Mouse (Mus musculus): ENCODE data around the gene Aqp6. TPM values are rescaled to one million over a fixed set of nuclear protein-coding genes. Genes with fewer than 3 reads are reported as not detected.

The Aqp6 gene
- total RNA-seq (2021) = not detected
- long read RNA-seq, experiment 1 = 0 reads
- long read RNA-seq, experiment 2 = 0 reads

DNA sequence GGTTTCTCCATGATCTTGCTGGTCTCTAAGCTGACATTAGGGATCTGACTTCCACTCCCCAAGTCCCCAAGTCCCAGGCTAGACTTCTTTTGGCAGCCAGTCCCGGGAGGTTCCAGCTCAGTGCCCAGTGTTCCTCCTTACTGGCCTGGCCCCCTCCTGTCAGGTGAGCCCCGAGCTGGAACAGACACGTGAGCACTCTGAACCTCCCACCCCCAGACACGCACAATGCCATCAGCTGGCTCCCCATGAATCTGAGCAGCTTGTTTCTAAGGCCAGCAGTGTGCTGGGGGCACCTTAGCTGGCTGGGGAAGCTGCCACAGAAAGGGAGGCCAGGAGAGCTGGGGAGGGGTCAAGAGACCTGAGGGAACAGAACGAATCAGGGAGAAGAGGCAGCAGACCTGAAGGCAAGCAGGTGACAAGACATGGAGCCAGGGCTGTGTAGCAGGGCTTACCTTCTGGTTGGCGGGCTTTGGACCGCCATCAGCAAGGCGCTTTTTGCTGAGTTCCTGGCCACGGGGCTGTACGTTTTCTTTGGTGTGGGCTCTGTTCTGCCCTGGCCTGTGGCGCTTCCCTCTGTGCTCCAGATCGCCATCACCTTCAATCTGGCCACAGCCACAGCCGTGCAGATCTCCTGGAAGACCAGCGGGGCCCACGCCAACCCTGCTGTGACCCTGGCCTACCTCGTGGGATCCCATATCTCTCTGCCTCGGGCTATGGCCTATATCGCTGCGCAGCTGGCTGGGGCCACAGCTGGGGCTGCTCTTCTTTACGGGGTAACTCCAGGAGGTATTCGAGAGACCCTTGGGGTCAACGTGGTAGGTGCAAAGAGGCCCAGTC, at the start of gene Aqp6:
TSS of gene Aqp6 (plus strand) at position 415 of the 837 bp plus-strand sequence.
- DNase-seq = no peak
- intact Hi-C loops (cut with DNase I) = no loop called here

DNA sequence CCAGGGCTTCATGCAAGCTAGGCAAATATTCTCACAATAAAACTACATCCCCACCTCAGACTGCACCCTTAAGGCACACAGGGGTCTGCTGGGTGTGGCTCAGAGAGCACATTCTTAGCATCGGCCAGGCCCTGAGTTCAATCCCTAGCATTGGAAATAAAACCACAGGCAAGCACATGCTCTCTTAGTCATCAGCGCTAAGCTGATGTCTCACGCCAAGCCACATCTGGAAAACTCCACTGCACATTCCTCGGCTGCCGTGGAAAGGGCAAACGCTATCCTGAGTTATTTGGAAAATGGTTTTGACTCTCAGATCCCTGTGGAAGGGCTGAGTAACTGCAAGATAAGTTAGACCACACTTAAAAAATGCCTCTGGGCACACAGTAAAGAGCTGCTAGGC, 47.4 kb upstream of the Aqp6 start:
- intact Hi-C loops (cut with DNase I) = no loop called here
- no peak for DNase-seq

- DNase-seq = no peak
- intact Hi-C loops (cut with DNase I) = no loop called here
These were observed 42.3 kb upstream of the Aqp6 start for GRCm38 (mm10) chr15:99558947-99559346.

DNA sequence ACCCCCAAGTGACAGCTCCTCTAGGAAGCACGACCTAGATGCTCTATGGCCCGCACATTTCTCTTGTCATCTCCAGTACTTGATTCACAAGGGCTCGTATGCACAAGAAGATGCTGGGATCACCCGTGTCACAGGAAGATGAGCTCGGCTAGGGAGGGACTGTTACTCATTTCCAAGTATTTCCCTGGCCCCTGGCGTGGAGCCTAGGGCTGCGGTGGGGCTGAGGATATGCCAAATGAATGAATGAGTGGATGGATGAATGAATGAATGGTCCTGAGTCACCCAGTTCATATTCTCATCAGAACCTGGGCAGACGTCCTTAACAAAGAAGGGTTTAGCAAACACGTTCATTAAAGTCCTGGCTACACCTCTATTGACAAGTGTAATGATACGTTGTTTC, 41.0 kb upstream of the Aqp6 start:
- no peak for DNase-seq
- intact Hi-C loops (cut with DNase I) = no loop called here

GRCm38 (mm10) chr15:99567371-99567770, 33.8 kb upstream of the Aqp6 start:
- no peak for DNase-seq

GRCm38 (mm10) chr15:99568682-99569081, 32.5 kb upstream of the Aqp6 start:
- DNase-seq = no peak
- intact Hi-C loops (cut with DNase I) = no loop called here

More at GRCm38 (mm10) chr15:99567371-99567770, 33.8 kb upstream of the Aqp6 start:
- intact Hi-C loops (cut with DNase I) = no loop called here

- DNase-seq = no peak
- intact Hi-C loops (cut with DNase I) = no loop called here
These were observed 32.1 kb upstream of the Aqp6 start for GRCm38 (mm10) chr15:99569123-99569522.

- intact Hi-C loops (cut with DNase I) = loop anchor here (1.0 kb wide), 1 partner anchor 43 kb away; no protein-coding TSS in a partner anchor
- DNase-seq = no peak
These were observed 22.3 kb upstream of the Aqp6 start, which contains the start of gene Aqp2 for GRCm38 (mm10) chr15:99578802-99579485. Gene Aqp2 (plus strand): TSS chr15:99579055.

GRCm38 (mm10) chr15:99583463-99584344, 17.5 kb upstream of the Aqp6 start:
- no peak for DNase-seq
- intact Hi-C loops (cut with DNase I) = no loop called here

GRCm38 (mm10) chr15:99584407-99585202, 16.6 kb upstream of the Aqp6 start:
- intact Hi-C loops (cut with DNase I) = no loop called here
- DNase-seq = no peak

DNA sequence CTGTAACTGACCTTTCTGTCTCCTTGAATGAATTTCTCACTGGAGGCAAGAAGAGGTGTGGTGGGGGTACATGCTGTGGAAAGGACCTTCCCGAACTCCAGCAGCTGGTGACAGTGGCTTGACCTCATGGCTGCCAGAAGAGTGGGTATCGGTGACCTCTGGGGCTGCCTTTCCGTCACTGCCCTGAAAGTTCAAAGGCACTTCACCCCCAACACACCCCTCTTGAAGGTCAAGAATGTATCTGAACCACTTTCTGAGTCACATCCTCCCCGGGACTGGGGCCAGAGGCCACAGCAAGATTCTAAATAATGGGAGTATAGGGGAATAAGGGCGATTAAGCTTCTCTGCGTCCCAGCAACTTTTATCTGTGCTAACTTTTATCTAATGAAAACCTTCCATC, 15.5 kb upstream of the Aqp6 start:
- intact Hi-C loops (cut with DNase I) = no loop called here
- DNase-seq = no peak

DNA sequence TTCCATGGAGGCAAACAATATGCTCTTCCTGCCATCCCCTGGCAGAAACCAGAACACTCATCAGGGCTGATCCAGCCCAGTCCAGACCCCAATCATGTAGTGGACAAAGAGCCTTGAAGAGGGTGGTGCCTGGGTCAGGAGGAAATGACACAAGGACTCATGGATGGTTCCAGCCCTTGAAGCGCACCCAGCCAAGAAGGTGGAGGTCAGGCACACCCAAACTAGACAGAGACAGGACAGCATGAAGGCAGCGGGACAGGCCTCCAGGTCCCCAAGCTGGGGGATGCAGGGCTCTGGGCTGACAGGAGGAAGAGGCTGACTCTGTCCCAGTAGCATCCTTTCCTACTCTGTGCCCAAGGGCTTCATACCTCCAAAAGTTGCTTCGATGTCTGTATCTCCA, 14.7 kb upstream of the Aqp6 start:
- DNase-seq = no peak
- intact Hi-C loops (cut with DNase I) = no loop called here

GRCm38 (mm10) chr15:99589237-99589636, 12.0 kb upstream of the Aqp6 start:
- DNase-seq = no peak
- intact Hi-C loops (cut with DNase I) = no loop called here

DNA sequence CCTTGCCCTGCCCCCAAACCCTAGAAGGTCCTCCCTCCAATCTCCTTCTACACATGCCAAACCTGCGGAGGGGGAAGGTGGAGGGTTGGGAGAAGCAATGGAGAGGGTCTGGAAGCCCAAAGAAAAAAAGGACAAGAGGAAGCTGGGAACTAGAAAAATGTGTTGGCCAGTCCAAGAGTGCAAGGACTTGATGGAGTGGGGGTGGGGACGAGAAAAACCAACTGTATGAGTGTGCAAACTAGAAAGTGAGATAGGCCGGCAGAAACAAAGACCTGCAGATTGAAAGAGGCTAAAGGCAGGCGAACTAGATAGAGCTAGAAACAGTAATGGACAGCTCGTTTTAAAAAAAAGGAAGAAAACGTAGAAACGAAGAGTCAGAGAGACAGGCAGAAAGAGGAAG, 11.5 kb upstream of the Aqp6 start:
- no peak for DNase-seq
- intact Hi-C loops (cut with DNase I) = loop anchor here (10.0 kb wide), 1 partner anchor 185 kb away; the partner anchor contains the start of gene Cers5

DNA sequence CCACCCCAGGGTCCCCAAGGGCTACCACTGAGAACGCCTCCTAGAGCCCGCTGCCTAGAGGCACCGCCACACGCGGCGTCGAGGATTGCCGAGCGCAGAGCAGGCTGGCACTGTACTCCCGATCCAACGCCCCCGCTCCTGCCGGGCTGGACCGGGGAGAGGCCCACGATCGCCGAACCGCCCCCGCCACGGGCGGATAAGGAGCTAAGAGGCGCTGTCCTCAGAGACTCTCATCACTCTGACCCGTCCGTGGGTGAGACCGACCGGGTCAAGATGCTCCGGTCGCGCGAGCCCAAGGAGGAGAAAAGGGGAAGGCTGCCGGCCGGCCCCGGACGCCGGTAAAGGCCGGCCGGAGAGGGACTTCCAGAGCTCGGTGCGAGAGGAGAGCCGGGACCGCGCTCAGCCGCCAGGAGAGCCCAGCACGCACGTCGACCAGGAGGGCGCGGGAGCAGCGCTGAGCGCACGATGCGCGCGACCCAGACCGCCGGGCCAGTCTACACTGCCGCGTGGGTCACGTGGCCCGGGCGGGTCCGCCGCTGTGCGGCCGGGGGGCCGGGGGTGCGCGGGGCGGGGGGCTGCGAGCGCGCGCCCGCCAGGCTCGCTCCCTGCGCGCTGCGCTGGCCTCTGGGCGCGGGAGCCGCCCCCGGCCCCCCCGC, 10.6 kb upstream of the Aqp6 start, which contains the start of gene Aqp5:
TSS of gene Aqp5 (plus strand) at position 354 of the 656 bp plus-strand sequence.
- no peak for DNase-seq
- intact Hi-C loops (cut with DNase I) = loop anchor here (10.0 kb wide), 1 partner anchor 184 kb away; the partner anchor contains the start of gene Cers5

DNA sequence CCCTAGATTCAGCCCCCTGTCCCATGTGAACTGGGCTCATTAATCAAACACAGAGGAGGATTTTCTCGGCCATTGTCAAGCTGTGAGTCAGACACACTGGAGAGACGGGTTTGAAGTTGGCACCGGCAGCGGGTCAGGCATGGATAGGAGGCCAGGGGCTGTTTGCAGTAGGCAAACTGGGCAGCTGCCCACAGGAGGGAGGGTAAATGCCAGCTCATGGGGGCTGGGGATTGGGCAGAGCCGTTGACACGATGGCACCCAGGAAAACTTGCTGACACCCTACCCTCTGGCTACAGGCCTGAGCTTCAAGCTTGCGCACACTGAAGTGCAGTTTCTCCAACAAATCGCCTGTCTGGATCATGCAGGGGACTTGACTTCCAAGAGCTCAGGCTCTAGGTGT, 9.0 kb upstream of the Aqp6 start:
- intact Hi-C loops (cut with DNase I) = loop anchor here (10.0 kb wide), 1 partner anchor 183 kb away; the partner anchor contains the start of gene Cers5
- DNase-seq = no peak

GRCm38 (mm10) chr15:99592877-99593276, 8.3 kb upstream of the Aqp6 start:
- DNase-seq = no peak
- intact Hi-C loops (cut with DNase I) = loop anchor here (10.0 kb wide), 1 partner anchor 182 kb away; the partner anchor contains the start of gene Cers5

DNA sequence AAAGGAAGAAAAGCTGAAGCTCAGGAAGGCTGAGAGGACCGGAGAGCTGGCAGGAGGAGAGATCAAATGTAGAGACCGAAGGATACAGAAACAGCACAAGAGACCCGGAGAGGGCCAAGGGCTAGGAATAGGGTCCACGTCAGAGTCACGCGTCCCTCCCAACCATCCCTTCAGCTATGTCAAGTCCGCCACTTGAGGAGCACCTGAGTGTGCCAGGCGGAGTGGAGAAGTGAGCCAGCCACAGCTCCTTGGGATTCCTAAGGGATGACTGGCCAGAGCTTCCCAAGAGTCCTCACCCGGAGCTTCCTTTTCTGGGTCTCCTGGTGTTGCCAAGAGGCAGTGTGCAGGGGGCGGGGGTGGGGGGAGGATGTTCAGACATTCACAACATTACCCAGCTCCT, 6.2 kb upstream of the Aqp6 start:
- intact Hi-C loops (cut with DNase I) = loop anchor here (10.0 kb wide), 1 partner anchor 180 kb away; the partner anchor contains the start of gene Cers5
- no peak for DNase-seq

Measured in gastrocnemius, postnatal 36 days (tissue).